Mouse (Mus musculus) mouse trophoblast stem cell (cell line): Measurements from ENCODE around the gene Fgd3.

Experiments used
- in situ Hi-C, 2 experiments: fragments of 300-500 bp; cut with MseI, MboI; formaldehyde crosslinking; loops; 2 replicates in 1 of 2; 3 replicates in 1 of 2; pipeline ENCODE4 v1.15.1; 2025

Gene Fgd3

GRCm38 (mm10) chr13:49249634-49250033 lies 70.5 kb downstream of the Fgd3 start:
- in situ Hi-C loops: no loop called here

GRCm38 (mm10) chr13:49248923-49249322 lies 71.2 kb downstream of the Fgd3 start:
- in situ Hi-C loops: no loop called here

GRCm38 (mm10) chr13:49248467-49248862 lies 71.6 kb downstream of the Fgd3 start, which contains the start of gene Susd3:
TSS of gene Susd3 (minus strand) at chr13:49248706.
- in situ Hi-C loops: no loop called here

GRCm38 (mm10) chr13:49247740-49248466 lies 72.2 kb downstream of the Fgd3 start:
- in situ Hi-C loops: no loop called here

DNA sequence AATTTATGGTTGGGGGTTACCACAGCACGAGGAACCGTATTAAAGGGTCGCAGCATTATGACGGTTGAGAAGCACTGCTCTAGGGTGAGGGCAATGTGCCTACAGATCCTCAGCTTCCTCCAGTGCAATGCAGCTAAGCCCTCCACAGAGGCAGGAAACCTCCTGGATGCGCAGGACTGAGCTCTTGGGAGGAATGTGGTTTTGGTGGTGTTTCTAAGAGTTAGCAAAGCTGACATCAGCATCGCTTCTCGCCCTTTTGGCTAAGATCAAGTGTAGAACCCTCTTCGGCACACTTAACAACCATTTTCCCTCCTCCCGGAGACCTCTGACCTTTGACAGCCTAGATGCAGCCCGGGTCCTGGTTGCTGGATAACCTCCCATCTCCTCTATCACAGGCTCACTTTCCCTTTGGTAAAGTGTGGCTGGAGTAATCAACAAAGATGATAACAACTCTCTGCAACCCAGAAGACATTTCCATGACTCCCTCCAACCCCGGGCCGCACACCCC lies 72.8 kb downstream of the Fgd3 start:
- in situ Hi-C loops: no loop called here

DNA sequence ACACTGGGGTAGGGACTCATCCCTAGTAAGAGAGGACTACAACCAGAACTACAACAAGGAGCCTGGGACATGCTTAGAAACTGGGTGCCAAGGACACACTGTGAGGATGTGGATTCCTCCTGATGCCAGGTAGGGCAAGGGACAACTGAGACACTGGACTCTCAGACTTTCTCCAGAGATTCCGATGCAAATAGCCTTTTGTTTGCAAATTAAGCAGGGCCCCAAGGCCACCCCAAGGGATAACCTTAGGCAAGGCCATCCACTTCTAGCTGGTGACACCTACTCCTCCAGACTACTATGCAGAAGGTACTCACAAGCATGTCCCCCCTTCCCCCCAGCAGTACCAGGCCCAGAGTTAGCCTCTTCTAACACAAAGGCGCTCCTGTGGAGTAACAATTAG lies 73.5 kb downstream of the Fgd3 start:
- in situ Hi-C loops: no loop called here

GRCm38 (mm10) chr13:49246011-49246410 lies 74.1 kb downstream of the Fgd3 start:
- in situ Hi-C loops: no loop called here

- in situ Hi-C loops: no loop called here
Measured at GRCm38 (mm10) chr13:49245251-49245650, 74.9 kb downstream of the Fgd3 start.

- in situ Hi-C loops: no loop called here
Measured at GRCm38 (mm10) chr13:49243492-49243891, 76.6 kb downstream of the Fgd3 start.

DNA sequence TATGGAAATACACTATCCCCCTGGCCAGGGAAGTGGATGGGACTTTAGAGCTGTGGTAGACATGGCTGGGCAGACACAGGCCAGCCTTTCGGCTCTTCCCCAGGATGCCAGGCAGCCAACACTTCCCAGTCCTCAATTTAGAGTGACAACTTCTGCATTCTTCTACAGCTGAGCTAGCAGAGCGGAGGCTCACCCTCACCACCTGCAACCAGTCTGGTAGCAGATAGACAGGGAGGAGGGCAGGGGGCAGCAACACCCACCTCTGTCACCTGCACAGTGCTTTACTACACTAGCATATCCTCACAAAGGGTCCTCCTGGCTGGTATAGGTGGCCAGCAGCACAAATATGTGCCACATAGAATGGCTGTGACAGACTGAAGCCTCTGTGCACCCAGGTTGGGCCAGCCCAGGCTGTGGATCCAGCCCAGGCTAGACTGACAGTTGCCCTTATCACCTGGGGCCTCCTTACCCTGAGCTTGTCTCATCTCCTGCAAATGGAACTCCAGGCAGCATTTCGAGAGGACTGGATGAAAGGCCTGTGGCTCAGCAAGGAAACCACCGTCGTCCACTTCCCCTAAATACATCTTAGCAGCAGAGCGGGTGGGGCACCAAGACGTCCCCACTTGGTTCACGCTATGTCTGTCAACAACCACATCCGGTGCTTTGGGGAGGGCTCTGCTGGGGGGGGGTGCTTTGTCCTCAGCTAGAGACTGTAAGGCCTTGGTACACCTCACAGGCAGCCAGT lies 77.6 kb downstream of the Fgd3 start:
- in situ Hi-C loops: no loop called here

DNA sequence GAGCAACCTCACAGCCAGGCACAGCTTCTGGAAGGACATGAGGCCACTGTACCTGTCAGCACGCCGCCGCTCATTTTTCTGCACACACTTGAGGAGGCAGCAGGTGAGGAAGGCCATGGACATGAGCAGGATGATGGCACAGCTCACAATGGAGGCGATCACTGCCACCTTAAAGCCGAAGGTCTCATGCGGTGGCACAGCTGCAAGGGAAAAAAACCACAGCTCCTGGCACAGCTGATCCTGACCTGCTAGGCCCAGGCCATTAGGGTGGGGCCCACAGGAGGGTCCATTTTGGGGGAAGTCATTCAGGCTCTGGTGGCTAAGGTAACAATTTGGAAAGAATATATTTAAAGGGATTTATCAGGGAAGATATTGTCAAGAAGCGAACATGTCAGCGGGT lies 81.4 kb downstream of the Fgd3 start:
- in situ Hi-C loops: no loop called here

GRCm38 (mm10) chr13:49237617-49238016 lies 82.5 kb downstream of the Fgd3 start:
- in situ Hi-C loops: no loop called here

DNA sequence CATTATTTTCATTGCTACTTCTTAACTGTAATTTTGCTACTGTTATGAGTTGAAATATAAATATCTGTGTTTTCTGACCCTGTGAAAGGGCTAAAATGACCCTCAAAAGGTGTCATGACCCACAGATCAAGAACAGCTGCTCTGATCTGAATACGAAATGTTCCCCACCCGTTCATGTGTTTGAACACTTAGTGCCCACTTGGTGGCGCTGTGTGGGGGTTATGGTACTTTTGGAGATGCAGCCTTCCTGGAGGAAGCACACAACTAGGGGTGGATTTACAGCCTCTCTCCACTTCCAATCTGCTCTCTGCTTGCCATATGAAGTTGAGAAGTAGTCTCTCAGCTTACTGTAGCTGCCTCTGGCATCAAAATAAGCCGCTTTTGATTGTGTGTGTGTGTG lies 85.4 kb downstream of the Fgd3 start:
- in situ Hi-C loops: no loop called here

DNA sequence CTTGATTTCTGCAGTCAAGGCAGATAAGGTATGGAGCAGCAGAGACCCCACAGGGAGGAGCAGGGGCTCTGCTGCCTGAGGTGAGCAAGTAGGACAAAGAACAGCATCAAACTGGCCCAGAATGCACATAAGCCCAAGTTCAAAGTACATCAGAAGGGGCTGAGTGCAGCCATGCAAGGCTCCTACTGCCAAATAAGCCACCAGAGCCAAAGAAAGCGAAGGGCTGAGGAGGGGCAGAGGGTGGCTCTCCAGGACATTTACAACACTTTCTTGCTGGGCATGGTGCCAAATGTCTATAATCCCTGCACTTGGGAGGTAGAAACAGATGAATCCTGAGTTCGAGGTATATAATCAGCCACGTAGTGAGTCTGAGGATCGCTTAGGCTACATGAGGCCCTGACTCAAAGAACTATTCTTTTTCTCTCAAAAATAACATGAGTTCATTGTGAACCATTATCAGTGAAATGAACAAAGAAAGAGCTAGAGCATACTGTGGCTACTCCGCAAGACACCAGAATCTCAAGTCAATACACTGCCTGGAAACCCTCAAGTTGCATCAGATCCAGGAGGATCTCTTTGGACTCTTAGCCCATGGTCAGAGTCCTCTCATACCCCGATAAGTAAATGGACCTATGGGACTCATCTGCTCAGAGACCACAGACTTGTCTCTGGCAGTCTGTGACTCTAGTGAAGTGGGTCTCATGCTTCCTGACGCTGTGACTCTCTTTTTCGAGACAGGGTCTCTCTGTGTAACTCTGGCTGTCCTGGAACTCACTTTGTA lies 86.1 kb downstream of the Fgd3 start:
- in situ Hi-C loops: no loop called here

DNA sequence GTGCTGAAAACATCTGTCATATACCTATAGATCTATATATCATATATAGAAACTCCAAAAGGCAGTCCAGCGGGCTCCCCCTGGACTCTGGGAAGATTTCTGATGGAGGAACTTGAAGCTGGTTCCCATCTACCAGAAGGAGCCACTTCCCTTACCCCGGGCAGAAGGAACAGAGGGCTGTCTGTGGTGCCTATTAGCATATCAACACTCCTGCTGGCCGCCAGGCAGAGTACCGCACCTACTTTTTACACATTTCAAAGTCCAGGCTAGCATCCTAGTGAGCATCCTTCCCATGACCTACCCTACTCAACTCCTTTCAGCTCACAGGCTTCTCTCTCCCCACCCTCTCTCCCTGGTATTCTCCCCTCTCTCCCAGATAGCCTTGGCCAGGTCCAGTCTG lies 94.5 kb downstream of the Fgd3 start:
- in situ Hi-C loops: no loop called here

- in situ Hi-C loops: no loop called here
Measured at GRCm38 (mm10) chr13:49225159-49225558, 95.0 kb downstream of the Fgd3 start.

- in situ Hi-C loops: no loop called here
Measured at GRCm38 (mm10) chr13:49224729-49225128, 95.4 kb downstream of the Fgd3 start.

GRCm38 (mm10) chr13:49224314-49224713 lies 95.8 kb downstream of the Fgd3 start:
- in situ Hi-C loops: no loop called here

GRCm38 (mm10) chr13:49220912-49221311 lies 99.2 kb downstream of the Fgd3 start:
- in situ Hi-C loops: no loop called here

GRCm38 (mm10) chr13:49219367-49219766 lies 100.7 kb downstream of the Fgd3 start:
- in situ Hi-C loops: no loop called here

DNA sequence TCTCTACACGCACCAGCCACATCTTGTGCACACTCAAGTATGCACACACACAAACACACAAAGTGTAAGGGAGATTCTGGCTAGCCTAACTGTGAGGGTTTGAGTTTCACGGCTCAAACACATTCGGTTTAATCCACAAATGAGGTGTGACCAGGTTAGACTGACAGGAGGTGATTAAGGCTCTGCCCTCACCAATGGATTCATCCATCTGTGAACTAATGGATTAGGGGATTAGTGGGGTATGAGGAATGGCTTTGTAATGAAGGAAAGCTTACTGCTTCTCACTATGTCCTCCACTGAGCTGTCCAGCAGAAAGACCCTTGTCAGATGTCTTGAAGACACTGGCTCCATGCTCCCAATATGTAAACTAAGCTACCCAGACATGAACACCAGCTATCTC lies 101.5 kb downstream of the Fgd3 start:
- in situ Hi-C loops: no loop called here
